Mouse (Mus musculus) intestine, postnatal 0 days (tissue): ENCODE results near the gene Gemin5. TPM values are rescaled to one million over a fixed set of nuclear protein-coding genes. Genes with fewer than 3 reads are reported as not detected.
"Not testable (repeated sequence)": the region's sequence is repeated elsewhere in the genome, so short reads cannot be mapped to it uniquely, and the experiment has no call there.

ENCODE experiments used
- ATAC-seq: fragments of 200-750 bp; cut with Nextera tagmentation; 2 replicates; pipeline ENCODE4 v1.8.0; 2017; ENCODE audit warnings: mild to moderate bottlenecking, moderate TSS enrichment, moderate library complexity
- H3K27ac ChIP-seq: fragments of 300-500 bp; sonication (generic); 2 replicates; pipeline ENCODE4 v1.5.1; 2014; ENCODE audit warnings: mild to moderate bottlenecking, low read depth, low read length, moderate library complexity
- H3K27me3 ChIP-seq: fragments of 300-500 bp; sonication (generic); replicated peaks from 2 replicates; pipeline ENCODE4 v1.6.1; 2014; ENCODE audit warnings: low read length, mixed read lengths; ENCODE audit not compliant: control insufficient read depth, insufficient read depth
- H3K36me3 ChIP-seq: fragments of 300-500 bp; sonication (generic); 2 replicates; pipeline ENCODE4 v1.6.1; 2014; ENCODE audit warnings: mild to moderate bottlenecking, moderate library complexity; ENCODE audit not compliant: control insufficient read depth, insufficient read depth
- H3K4me1 ChIP-seq: fragments of 300-500 bp; sonication (generic); replicated peaks from 2 replicates; pipeline ENCODE4 v1.6.1; 2014; ENCODE audit warnings: antibody characterized with exemption, low read length, mixed read lengths; ENCODE audit not compliant: control insufficient read depth, insufficient read depth
- H3K4me2 ChIP-seq: fragments of 300-500 bp; sonication (generic); replicated peaks from 2 replicates; pipeline ENCODE4 v1.6.1; 2014; ENCODE audit warnings: low read depth, mild to moderate bottlenecking, moderate library complexity
- H3K4me3 ChIP-seq: fragments of 300-500 bp; sonication (generic); 2 replicates; pipeline ENCODE4 v1.5.1; 2014; ENCODE audit warnings: low read depth, low read length
- H3K9ac ChIP-seq: fragments of 300-500 bp; sonication (generic); 2 replicates; pipeline ENCODE4 v1.6.1; 2014; ENCODE audit warnings: mild to moderate bottlenecking, low read depth, low read length
- H3K9me3 ChIP-seq: fragments of 300-500 bp; sonication (generic); 2 replicates; pipeline ENCODE4 v1.6.1; 2016; ENCODE audit warnings: mixed run types; ENCODE audit not compliant: control insufficient read depth
- CTCF ChIP-seq: sonication (generic); IDR thresholded peaks from 2 replicates; pipeline ENCODE4 v1.5.1; 2016; ENCODE audit warnings: low read depth, mild to moderate bottlenecking, control low read depth, antibody characterized with exemption, moderate library complexity
- WGBS: fragments of 180-500 bp; shearing (Covaris S2); extraction: QIAGEN DNeasy Blood & Tissue Kit; methylation state at CpG from one replicate; pipeline ENCODE4 v1.1.7; 2014; 5-methylcytosine and 5-hydroxymethylcytosine counted together
- polyA plus RNA-seq: library from polyadenylated mRNA; unstranded; fragments of >200 nt; fragmentation: Nextera tagmentation; extraction: Ambion mirVana; gene quantifications from 2 replicates; pipeline ENCODE4 v1.2.1, GENCODE M21; 2015

The Gemin5 gene
- polyA plus RNA-seq, 1 experiment from 2014 or later = 4.0 TPM

- Histone ChIP-seq H3K9me3 (no peaks in the 10 kb centered on the region), H3K4me2 (no peak overlapping the region), H3K4me1 (peaks cover 3% of the 10 kb centered on the region; the same call in 1 of the 2 replicates), H3K27ac (no peak overlapping the region), H3K9ac (no peak overlapping the region), H3K4me3 (no peak overlapping the region), H3K36me3 (no peaks in the 10 kb centered on the region), H3K27me3 (no peaks in the 10 kb centered on the region)
- ATAC-seq = no peak
- no peak for TF ChIP-seq CTCF
- 81% methylated on average over 3 of the region's 3 CpGs for WGBS
Observed at GRCm38 (mm10) chr11:58102146-58102545, 66.2 kb downstream of the Gemin5 start.

GRCm38 (mm10) chr11:58101194-58101720 is 67.1 kb downstream of the Gemin5 start:
- 77% methylated on average over 4 of the region's 4 CpGs for WGBS

GRCm38 (mm10) chr11:58100006-58100405 is 68.3 kb downstream of the Gemin5 start:
- H3K27me3 ChIP-seq = no peaks in the 10 kb centered on the region
- TF ChIP-seq CTCF = no peak
- H3K27ac ChIP-seq = no peak overlapping the region
- no peak overlapping the region for H3K4me2 ChIP-seq
- H3K9ac ChIP-seq = no peak overlapping the region
- ATAC-seq = no peak
- peaks cover 3% of the 10 kb centered on the region; the same call in 1 of the 2 replicates for H3K4me1 ChIP-seq
- H3K4me3 ChIP-seq = no peak overlapping the region
- no peaks in the 10 kb centered on the region for H3K9me3 ChIP-seq
- WGBS = 80% methylated on average over 2 of the region's 2 CpGs
- no peaks in the 10 kb centered on the region for H3K36me3 ChIP-seq

More at GRCm38 (mm10) chr11:58101194-58101720, 67.1 kb downstream of the Gemin5 start:
- no peak for ATAC-seq
- Histone ChIP-seq H3K4me1 (peaks cover 3% of the 10 kb centered on the region; the same call in 1 of the 2 replicates), H3K4me3 (no peak overlapping the region), H3K27me3 (no peaks in the 10 kb centered on the region), H3K4me2 (no peak overlapping the region), H3K36me3 (no peaks in the 10 kb centered on the region), H3K9ac (no peak overlapping the region), H3K27ac (no peak overlapping the region), H3K9me3 (no peaks in the 10 kb centered on the region)
- no peak for TF ChIP-seq CTCF

GRCm38 (mm10) chr11:58098366-58098720 is 70.0 kb downstream of the Gemin5 start:
- WGBS = 75% methylated on average over 5 of the region's 5 CpGs
- H3K27me3 ChIP-seq, H3K9ac ChIP-seq, H3K4me1 ChIP-seq, H3K36me3 ChIP-seq, H3K27ac ChIP-seq, H3K4me3 ChIP-seq, ATAC-seq, H3K9me3 ChIP-seq: not testable (repeated sequence)
- H3K4me2 ChIP-seq = peak overlapping the region; percentile 74
- TF ChIP-seq CTCF = peak; percentile 65

DNA sequence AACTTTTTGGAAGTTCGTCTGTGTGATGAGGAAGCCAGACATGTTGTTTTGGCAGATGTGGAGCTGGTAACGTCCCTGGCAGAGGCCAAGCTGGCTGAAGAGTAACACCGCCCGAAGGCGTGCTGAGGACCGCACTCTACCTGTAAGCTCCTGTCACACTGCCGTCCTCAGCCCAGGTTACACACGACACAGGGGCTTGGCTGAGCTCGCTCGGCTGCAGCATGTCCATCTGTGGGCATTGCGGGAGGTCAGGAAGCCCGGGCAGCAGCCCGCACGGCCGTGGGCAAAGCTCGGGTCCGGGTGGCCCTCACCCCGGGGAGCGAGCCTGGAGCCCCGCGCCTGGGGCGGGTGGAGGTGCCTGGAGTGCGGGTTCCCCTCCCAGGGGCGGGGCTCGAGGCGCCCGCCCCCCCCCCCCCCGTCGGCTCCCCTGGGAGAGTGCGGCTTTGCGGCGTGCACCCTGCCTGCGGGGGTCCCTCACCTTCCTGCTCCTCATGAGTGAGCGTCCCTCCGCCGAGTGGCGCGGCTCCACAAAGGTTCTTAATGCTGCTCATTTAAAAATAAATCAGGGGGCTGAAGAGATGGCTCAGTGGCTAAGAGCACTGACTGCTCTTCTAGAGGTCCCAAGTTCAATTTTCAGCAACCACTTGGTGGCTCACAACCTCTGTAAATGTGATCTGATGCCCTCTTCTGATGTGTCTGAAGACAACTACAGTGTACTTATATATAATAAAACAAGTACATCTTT is 70.5 kb downstream of the Gemin5 start:
- H3K27ac ChIP-seq = no peak overlapping the region
- H3K4me1 ChIP-seq = no peaks in the 10 kb centered on the region
- H3K36me3 ChIP-seq = no peaks in the 10 kb centered on the region
- no peak overlapping the region for H3K9ac ChIP-seq
- 6% methylated on average over 27 of the region's 38 CpGs for WGBS
- H3K27me3 ChIP-seq = no peaks in the 10 kb centered on the region
- ATAC-seq = peak; percentile 34; the same call in 1 of the 2 replicates
- peak overlapping the region; percentile 33 for H3K4me3 ChIP-seq
- H3K9me3 ChIP-seq = no peaks in the 10 kb centered on the region
- TF ChIP-seq CTCF = no peak
- H3K4me2 ChIP-seq = peak overlapping the region; percentile 74

GRCm38 (mm10) chr11:58096821-58097620 is 71.3 kb downstream of the Gemin5 start:
- Histone ChIP-seq H3K4me3 (no peak overlapping the region), H3K4me2 (peak overlapping the region; percentile 74), H3K27ac (no peak overlapping the region), H3K36me3 (no peaks in the 10 kb centered on the region), H3K27me3 (no peaks in the 10 kb centered on the region), H3K9me3 (no peaks in the 10 kb centered on the region), H3K9ac (no peak overlapping the region), H3K4me1 (no peaks in the 10 kb centered on the region)
- ATAC-seq = no peak
- WGBS = 61% methylated on average over 20 of the region's 20 CpGs
- no peak; the same call in 1 of the 2 replicates for TF ChIP-seq CTCF
